Mouse (Mus musculus) neural tube, embryonic 15.5 days (tissue): ENCODE measurements around the gene Cabp4. TPM values are rescaled to one million over a fixed set of nuclear protein-coding genes. Genes with fewer than 3 reads are reported as not detected.
"Not testable (repeated sequence)": the region's sequence is repeated elsewhere in the genome, so short reads cannot be mapped to it uniquely, and the experiment has no call there.

Source experiments
- ATAC-seq: fragments of 200-750 bp; cut with Nextera tagmentation; 2 replicates; pipeline ENCODE4 v1.8.0; 2017; ENCODE audit warnings: mild to moderate bottlenecking, moderate TSS enrichment, moderate library complexity; ENCODE audit not compliant: low FRiP score
- H3K27ac ChIP-seq: fragments of 300-500 bp; sonication (generic); replicated peaks from 2 replicates; pipeline ENCODE4 v1.5.1; 2015; ENCODE audit warnings: mild to moderate bottlenecking, inconsistent platforms
- H3K27me3 ChIP-seq: fragments of 300-500 bp; sonication (generic); replicated peaks from 2 replicates; pipeline ENCODE4 v1.6.1; 2015; ENCODE audit warnings: inconsistent platforms
- H3K36me3 ChIP-seq: fragments of 300-500 bp; sonication (generic); 2 replicates; pipeline ENCODE4 v1.6.1; 2015; ENCODE audit warnings: inconsistent platforms
- H3K4me1 ChIP-seq: fragments of 300-500 bp; sonication (generic); 2 replicates; pipeline ENCODE4 v1.6.1; 2015; ENCODE audit warnings: inconsistent platforms
- H3K4me2 ChIP-seq: fragments of 300-500 bp; sonication (generic); 2 replicates; pipeline ENCODE4 v1.6.1; 2015; ENCODE audit warnings: inconsistent platforms, mild to moderate bottlenecking, moderate library complexity
- H3K4me3 ChIP-seq: fragments of 300-500 bp; sonication (generic); replicated peaks from 2 replicates; pipeline ENCODE4 v1.5.1; 2015; ENCODE audit warnings: mild to moderate bottlenecking, inconsistent platforms
- H3K9ac ChIP-seq: fragments of 300-500 bp; sonication (generic); replicated peaks from 2 replicates; pipeline ENCODE4 v1.6.1; 2015; ENCODE audit warnings: mild to moderate bottlenecking, inconsistent platforms
- H3K9me3 ChIP-seq: fragments of 300-500 bp; sonication (generic); replicated peaks from 2 replicates; pipeline ENCODE4 v1.6.1; 2016; ENCODE audit warnings: inconsistent platforms
- WGBS: fragments of 180-500 bp; shearing (Covaris S2); methylation state at CpG from one replicate; pipeline ENCODE4 v1.1.7; 2015; ENCODE audit warnings: mixed read lengths; 5-methylcytosine and 5-hydroxymethylcytosine counted together
- polyA plus RNA-seq: library from polyadenylated mRNA; unstranded; fragments of >200 nt; fragmentation: Nextera tagmentation; extraction: Ambion mirVana; gene quantifications from 2 replicates; pipeline ENCODE4 v1.2.1, GENCODE M21; 2015

Cabp4 gene
- polyA plus RNA-seq, 1 experiment from 2014 or later = 0.20 TPM

DNA sequence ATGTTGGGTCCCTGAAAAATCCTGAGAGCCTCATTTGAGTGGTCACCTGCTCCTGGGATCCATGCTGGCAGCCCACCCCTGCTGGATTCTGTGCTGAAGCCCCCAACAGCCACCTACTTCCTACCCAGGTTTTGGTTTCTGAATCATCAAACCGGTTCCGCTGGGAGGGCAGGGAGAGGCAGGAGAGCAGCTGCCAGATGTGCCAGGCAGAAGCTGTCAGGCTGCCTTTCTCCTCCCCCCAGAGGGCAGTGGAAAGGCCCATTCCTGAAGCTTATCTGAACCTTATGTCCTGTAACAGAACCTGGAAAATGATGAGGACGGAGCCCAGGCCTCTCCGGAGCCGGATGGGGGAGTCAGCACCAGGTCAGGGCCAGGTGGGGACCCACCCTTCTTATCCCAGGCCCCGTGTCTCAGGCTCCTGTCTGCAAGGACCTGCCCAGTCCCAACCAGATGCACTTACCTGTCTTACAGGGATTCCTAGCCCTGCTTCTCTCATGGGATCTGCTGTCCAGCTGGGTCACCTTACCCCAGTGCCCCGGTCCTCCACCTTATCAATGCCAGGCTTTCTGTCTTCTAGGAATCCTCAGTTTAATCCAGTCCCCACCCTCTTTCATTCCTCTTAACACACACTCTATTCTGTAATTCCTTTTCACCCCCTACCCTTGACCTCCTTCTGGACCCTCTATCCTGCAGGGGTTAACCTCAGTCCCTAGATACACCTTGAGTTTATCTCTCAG, 16.9 kb downstream of the Cabp4 start:
- peaks cover 28% of the 10 kb centered on the region for H3K36me3 ChIP-seq
- H3K27me3 ChIP-seq = no peaks in the 10 kb centered on the region
- peak overlapping the region; percentile 85 for H3K9ac ChIP-seq
- H3K4me2 ChIP-seq = peak overlapping the region; percentile 70
- ATAC-seq = no peak
- peak overlapping the region; percentile 87 for H3K4me3 ChIP-seq
- 66% methylated on average over 7 of the region's 7 CpGs for WGBS
- peaks cover 27% of the 10 kb centered on the region for H3K4me1 ChIP-seq
- H3K9me3 ChIP-seq = no peaks in the 10 kb centered on the region
- H3K27ac ChIP-seq = peak overlapping the region; percentile 80

DNA sequence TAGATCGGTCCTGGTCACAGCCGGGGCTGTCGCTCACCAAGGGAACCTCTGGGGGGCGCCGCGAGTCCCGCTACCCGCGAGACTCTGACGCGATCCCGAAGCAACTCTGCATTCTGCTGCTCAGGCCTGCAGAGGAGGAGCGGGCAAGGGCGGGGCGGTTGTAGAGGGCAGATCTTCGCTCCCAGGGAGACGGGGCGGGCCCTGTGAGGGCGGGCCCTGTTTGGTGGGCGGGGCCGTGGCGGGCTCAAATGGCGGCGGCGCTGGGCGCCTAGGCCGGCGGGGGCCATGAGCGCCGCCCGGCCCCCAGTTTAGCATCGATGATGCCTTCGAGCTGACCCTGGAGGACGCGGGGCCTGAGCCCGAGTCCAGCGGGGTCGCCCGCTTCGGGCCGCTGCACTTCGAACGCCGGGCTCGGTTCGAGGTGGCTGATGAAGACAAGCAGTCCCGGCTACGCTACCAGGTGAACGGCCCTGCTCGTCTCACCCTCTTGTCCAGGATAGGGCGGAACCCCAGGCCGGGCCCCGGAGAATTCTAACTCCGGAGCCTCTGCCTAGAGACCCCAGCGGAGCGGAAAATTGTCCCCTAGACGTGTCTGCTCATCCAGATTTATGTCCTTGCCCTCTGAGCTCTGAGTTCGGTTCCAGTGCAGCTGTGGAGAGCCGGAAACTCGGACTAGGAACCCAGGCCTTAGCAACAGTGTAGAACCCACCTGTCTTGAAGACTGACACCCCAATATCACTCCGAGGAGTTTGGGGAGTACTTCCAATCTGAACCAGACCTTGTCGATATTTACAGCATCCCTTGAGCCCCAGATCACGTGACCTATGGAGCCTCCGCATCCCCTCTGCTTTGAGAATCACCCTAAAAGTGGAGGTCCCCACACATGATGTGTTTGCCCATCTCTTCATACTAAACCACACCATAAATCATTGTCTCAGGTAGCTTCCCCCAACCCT, 17.8 kb downstream of the Cabp4 start, which contains the start of gene Aip:
Gene Aip, minus strand, starts transcription at position 118 of the 956 bp plus-strand sequence.
- H3K4me1 ChIP-seq = peaks cover 31% of the 10 kb centered on the region
- under 1% methylated on average over 63 of the region's 64 CpGs for WGBS
- H3K27ac ChIP-seq = peak within 1 kb of the TSS; percentile 80
- H3K4me3 ChIP-seq = peak within 1 kb of the TSS; percentile 87
- H3K9me3 ChIP-seq = no peaks in the 10 kb centered on the region
- peaks cover 20% of the 10 kb centered on the region for H3K36me3 ChIP-seq
- H3K27me3 ChIP-seq = no peaks in the 10 kb centered on the region
- peak within 1 kb of the TSS; percentile 70 for H3K4me2 ChIP-seq
- H3K9ac ChIP-seq = peak within 1 kb of the TSS; percentile 85
- peak; percentile 91 for ATAC-seq

DNA sequence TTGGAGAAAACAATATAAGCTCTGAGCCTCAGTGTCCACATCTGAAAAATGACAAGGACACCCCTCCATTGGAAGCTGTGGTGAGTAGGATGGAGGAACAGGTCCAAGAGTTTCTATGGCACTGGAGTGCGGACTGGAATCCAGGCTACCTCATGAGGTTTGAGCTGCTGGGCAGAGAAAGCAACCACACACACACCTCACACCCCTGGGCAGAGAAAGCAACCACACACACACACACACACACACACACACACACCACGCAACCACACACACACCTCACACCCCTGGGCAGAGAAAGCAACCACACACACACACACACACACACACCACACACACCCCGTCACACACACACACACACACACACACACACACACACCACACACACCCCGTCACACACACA, 18.6 kb downstream of the Cabp4 start:
- not testable (repeated sequence) for H3K9me3 ChIP-seq, H3K27me3 ChIP-seq
- Histone ChIP-seq H3K9ac (peak overlapping the region; percentile 85), H3K4me1 (peaks cover 37% of the 10 kb centered on the region), H3K36me3 (peaks cover 20% of the 10 kb centered on the region), H3K4me2 (peak overlapping the region; percentile 70), H3K27ac (peak overlapping the region; percentile 69), H3K4me3 (peak overlapping the region; percentile 87)
- ATAC-seq = peak; percentile 34
- 6% methylated on average over 4 of the region's 4 CpGs for WGBS

DNA sequence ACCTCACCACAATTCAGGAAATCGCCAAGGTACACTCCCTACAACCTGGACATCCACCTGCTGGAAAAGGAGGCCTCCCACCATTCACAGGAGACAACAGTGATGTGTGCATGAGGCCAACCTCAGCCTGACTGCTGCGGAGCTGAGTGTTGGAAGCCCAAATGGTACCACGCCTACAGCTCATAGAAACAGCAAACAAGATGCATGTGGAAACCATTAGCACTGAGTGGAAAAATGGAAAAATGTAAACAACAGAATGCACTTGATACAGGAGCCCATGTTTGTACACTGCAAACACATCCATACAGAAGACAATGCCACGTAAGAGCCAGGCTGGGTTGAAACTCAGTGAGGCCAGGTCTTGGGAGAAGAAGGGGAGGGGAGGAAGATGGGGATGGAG, 19.4 kb downstream of the Cabp4 start:
- H3K4me1 ChIP-seq = peaks cover 42% of the 10 kb centered on the region
- H3K4me2 ChIP-seq = peak overlapping the region; percentile 70; the same call in 1 of the 2 replicates
- 83% methylated on average over 4 of the region's 4 CpGs for WGBS
- peaks cover 12% of the 10 kb centered on the region for H3K36me3 ChIP-seq
- ATAC-seq = no peak
- H3K9me3 ChIP-seq = no peaks in the 10 kb centered on the region
- no peak overlapping the region for H3K9ac ChIP-seq
- no peak overlapping the region for H3K4me3 ChIP-seq
- H3K27me3 ChIP-seq = no peaks in the 10 kb centered on the region
- no peak overlapping the region for H3K27ac ChIP-seq

DNA sequence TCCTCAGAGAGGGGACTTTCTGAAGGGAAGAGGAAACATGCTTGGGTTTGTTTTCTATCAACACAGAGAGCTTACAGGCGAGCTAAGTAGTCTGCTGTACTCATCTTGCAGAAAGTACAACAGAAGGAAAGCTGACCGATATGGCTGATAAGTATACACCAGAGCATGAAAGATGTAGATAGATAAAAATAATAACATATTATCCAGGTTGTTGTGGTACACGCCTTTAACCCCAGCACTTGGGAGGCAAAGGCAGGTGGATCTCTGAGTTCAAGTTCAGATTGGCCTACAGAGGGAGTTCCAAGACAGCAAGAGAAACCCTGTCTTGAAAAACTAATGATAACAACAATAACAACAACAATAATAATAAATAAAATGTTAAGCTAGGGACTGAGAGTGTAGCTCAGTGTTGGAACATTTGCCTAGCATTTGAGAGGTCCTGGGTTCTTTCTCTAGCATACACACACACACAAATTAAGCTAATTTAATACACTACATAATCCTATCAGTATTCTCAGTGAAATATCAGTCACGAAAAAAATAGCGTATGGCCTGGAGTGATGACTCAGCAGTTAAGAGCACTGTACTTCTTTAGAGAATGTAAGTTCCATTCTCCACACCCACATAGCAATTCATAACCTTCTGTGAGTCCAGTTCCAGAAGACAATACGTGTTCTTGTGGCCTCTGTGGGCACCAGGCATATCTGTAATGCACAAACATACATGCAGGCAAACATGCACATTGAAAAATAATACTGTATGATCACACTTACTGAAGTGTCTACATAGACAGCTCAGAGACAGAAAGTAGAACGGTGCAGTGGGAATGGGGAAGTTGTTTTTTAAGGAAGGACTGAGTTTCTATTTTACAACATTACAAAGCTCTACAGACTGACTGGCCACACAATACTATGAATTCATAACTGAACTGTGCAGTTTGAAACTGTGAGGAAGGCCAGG, 21.1 kb downstream of the Cabp4 start:
- peaks cover 10% of the 10 kb centered on the region for H3K36me3 ChIP-seq
- no peak overlapping the region for H3K4me3 ChIP-seq
- WGBS = 87% methylated on average over 7 of the region's 7 CpGs
- no peak overlapping the region for H3K27ac ChIP-seq
- no peaks in the 10 kb centered on the region for H3K9me3 ChIP-seq
- no peak overlapping the region for H3K9ac ChIP-seq
- H3K4me1 ChIP-seq = peaks cover 39% of the 10 kb centered on the region
- no peak for ATAC-seq
- H3K27me3 ChIP-seq = no peaks in the 10 kb centered on the region
- no peak overlapping the region for H3K4me2 ChIP-seq

DNA sequence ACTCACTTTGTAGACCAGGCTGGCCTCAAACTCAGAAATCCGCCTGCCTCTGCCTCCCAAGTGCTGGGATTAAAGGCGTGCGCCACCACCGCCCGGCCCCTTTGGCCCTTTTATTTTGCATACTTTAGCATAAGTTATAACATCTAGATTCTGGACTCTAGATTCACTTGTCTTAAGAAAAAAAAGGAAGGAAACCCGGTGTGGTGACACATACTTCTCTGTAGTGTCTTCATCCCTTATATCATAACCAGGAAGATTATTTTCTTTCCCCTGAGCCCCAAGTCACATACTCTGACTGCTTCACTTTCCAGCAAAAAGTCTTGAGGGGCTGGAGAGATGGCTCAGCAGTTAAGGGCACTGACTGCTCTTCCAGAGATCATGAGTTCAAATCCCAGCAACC, 21.9 kb downstream of the Cabp4 start:
- Histone ChIP-seq H3K4me2 (peak overlapping the region; percentile 48), H3K27ac (0 out of 2 replicates have a peak overlapping the region, but pooled peaks have one; percentile 94), H3K4me1 (peaks cover 31% of the 10 kb centered on the region), H3K36me3 (peaks cover 15% of the 10 kb centered on the region)
- H3K27me3 ChIP-seq, H3K4me3 ChIP-seq, H3K9me3 ChIP-seq, ATAC-seq, H3K9ac ChIP-seq: not testable (repeated sequence)
- 69% methylated on average over 6 of the region's 6 CpGs for WGBS

DNA sequence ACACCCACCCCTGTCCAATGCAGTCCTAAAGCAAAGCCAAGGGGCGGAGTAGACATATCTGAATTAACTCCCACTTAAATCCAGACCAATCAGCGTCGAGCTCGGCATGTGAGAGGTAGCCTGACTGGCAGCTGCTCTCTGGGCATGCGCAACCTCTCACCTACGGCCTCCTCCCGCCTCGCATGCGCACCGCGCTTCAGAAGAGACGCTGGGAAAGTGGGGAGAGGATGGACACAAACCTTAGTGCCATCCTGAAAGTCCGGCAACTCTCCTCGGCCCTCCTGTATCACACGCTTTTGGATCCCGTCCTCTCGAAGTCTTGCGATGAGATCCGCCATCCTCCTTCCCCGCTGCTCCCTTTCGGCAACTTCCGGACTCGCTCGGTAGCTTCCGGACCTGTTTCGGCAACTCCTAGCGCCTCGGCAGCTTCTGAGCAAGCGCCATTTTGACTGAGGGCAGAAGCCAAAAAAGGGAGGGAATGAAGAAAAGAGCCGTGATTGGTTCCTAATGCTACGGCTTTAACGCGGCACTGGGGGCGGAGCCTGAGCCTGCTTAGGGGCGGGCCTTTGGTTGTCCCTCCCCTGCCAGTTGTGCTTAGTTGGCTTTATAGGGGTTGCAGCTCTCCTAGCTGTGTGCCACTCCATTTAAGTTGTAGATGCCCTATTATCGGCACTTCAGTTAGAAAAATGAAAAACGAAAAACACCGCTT, 22.6 kb downstream of the Cabp4 start:
- H3K27me3 ChIP-seq = no peaks in the 10 kb centered on the region
- ATAC-seq = peak; percentile 88
- WGBS = 2% methylated on average over 38 of the region's 38 CpGs
- peak overlapping the region; percentile 94 for H3K27ac ChIP-seq
- H3K36me3 ChIP-seq = peaks cover 21% of the 10 kb centered on the region
- peak overlapping the region; percentile 57 for H3K9ac ChIP-seq
- H3K4me1 ChIP-seq = peaks cover 25% of the 10 kb centered on the region
- peak overlapping the region; percentile 62 for H3K4me3 ChIP-seq
- H3K4me2 ChIP-seq = peak overlapping the region; percentile 48
- H3K9me3 ChIP-seq = no peaks in the 10 kb centered on the region

DNA sequence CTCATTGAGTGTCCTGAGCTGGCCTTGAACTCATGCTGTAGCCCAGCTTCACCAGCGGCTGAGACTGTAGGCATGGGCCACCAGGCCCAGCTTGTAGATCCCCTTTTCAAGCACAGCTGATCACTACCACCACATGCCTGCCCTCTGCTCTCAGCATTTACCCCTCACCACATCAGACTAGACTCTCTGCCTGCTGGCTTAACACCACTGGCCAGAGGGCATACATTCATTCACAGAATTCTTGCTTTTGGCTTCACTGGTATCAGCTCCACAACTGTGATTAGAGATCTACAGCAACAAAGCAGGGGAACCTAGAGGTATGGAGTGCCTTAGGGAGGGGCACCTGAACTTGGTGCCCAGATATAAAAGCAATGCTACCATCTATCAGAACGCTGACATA, 23.3 kb downstream of the Cabp4 start:
- 90% methylated on average over 2 of the region's 2 CpGs for WGBS
- Histone ChIP-seq H3K36me3 (peaks cover 29% of the 10 kb centered on the region), H3K4me3 (peak overlapping the region; percentile 62), H3K27ac (no peak overlapping the region; the same call in 1 of the 2 replicates), H3K4me1 (peaks cover 25% of the 10 kb centered on the region), H3K27me3 (no peaks in the 10 kb centered on the region), H3K9me3 (no peaks in the 10 kb centered on the region), H3K4me2 (peak overlapping the region; percentile 48), H3K9ac (peak overlapping the region; percentile 21; the same call in 1 of the 2 replicates)
- no peak for ATAC-seq

DNA sequence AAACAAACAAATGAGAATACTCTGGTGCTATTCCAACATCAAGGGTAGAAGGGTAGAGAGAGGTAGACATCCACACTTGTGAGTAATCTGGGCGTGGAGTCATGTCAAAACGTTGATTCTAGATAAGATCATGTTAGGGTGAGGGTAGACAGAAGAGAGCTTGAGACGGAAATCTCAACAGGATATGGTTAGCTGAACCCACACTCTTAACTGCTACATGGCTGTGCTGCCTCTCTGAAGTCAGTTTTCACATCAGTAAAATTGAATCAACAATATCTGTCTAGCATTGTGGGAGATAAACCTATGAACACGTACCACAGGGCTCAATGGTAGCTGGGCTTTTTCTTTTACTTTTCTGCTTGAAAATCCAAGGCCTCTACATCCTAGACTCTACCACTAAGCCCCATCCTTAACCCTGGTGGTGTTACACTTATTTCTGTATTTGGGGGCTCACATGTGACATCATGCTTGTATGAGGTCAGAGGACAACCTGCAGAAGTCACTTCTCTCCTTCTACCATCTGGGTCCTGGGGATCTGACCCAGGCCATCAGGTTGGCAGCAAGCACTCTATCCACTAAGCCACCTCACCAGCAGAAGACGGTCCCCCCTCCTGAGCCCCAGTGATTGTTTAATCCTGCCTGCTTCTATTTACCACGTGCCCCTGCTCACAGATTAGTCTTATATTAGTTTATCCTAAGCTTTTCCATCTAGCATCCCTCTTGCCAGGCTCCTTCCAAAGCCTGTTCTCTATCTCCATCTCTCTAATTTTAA, 23.9 kb downstream of the Cabp4 start:
- H3K4me3 ChIP-seq = peak overlapping the region; percentile 62
- peaks cover 34% of the 10 kb centered on the region for H3K36me3 ChIP-seq
- H3K9ac ChIP-seq = peak overlapping the region; percentile 21; the same call in 1 of the 2 replicates
- H3K4me2 ChIP-seq = peak overlapping the region; percentile 48
- ATAC-seq = no peak
- no peak overlapping the region for H3K27ac ChIP-seq
- no peaks in the 10 kb centered on the region for H3K27me3 ChIP-seq
- WGBS = 88% methylated on average over 6 of the region's 6 CpGs
- peaks cover 21% of the 10 kb centered on the region for H3K4me1 ChIP-seq
- no peaks in the 10 kb centered on the region for H3K9me3 ChIP-seq

DNA sequence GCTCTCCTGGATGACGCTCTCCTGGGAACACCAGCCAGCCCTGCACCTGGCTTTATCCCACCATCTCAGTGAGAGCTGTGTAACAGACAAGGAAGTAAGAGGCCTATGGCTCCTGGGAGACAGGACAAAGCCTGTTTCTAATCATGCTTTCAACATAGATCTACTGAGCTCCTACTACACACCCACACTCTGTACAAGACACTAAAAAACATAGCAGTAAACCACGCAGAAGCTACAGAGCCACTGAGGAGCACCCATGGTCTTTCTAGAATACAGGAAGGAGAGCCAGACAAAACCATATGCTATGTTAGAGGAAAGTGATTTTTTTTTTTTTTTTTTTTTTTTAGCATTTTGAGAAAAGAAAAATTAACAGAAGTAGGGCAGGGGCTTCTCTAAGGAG, 25.5 kb downstream of the Cabp4 start:
- H3K4me3 ChIP-seq = no peak overlapping the region
- H3K4me2 ChIP-seq = no peak overlapping the region
- H3K4me1 ChIP-seq = peaks cover 21% of the 10 kb centered on the region
- H3K27ac ChIP-seq = no peak overlapping the region
- H3K27me3 ChIP-seq = no peaks in the 10 kb centered on the region
- H3K36me3 ChIP-seq = peaks cover 50% of the 10 kb centered on the region
- ATAC-seq = no peak
- H3K9me3 ChIP-seq = no peaks in the 10 kb centered on the region
- H3K9ac ChIP-seq = no peak overlapping the region
- WGBS = 95% methylated on average over 2 of the region's 2 CpGs
